Mouse (Mus musculus): ENCODE data around the gene Wnt3a.
A peak's percentile ranks its signal among the peaks of the same experiment; 100 is the strongest.

Gene Wnt3a

DNA sequence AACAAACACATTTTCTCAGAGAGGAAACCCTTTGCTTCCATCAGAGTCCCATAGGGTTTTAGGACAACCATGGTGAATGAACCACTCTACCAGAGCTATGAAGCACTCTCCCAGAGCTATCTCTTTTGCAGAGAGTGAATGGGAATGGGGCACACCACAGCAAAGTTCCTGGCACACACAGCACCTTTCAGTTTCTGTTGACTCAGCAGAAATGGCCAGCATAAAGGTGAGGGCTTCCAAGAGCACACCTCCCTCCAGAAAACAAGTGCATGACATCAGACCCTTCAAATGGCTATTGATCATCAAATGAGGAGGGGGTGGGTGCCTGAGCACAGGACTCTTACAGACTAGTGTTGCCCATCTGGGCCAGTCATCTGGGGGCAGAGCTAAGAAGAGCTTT, 28.2 kb downstream of the Wnt3a start:
- DNase-seq (ENCODE audit: low read depth): no peak

DNA sequence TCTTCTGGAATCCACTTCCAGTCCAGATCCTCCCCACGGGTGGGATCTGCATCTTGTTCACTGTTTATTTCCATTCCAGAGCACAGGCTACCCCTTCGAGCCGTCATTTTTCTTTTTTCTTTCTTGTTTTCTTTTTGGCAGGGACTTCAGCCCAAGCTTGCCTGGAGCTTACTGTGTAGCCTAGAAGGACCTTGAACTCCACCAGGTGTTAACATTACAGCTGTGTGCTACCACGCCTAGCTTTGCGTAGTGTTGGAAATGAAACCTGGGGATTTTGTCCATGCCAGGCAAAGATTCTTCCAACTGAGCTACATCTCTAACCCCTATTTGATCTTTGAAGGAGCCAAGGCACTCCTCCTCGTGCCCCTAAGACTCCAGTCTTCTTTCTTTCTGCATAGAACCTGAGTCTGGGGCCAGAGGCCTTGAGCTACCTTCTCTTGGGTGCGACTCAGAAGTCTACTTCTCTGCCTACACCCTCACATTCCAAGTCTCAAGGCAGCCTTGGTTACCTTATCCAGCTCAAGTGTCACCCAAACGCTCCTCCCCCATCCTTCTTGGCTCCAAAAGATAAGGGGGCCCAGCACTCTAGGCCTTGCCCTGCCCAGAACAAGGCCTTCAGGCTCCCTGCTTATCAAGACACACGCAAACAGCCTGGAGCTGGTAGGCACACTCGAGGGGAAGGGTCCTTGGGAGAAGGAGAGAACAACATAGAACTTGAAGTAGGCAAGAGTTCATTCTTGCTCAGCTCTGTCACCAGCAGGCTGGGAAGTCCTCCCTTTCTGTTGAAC, 29.7 kb downstream of the Wnt3a start:
- no peak for DNase-seq (ENCODE audit: low read depth)

DNA sequence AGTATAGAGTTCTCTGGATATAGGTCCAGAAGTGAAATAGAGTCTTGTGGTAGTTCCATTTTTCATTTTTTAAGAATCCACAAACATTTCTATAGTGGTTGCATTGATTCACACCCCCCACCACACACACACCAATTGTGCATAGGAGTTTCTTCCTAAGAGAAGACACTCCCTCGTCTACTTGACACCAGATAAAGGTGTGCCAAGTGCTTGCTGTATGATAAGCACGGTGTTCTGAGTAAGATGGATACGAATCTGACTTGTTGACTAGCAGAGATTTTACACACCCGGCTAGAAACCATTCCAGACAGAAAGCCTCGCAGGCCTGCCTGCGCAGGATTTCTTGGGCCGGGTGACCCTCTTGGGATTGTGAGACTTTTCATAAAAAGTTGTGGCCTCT, 30.9 kb downstream of the Wnt3a start:
- no peak for DNase-seq (ENCODE audit: low read depth)

DNA sequence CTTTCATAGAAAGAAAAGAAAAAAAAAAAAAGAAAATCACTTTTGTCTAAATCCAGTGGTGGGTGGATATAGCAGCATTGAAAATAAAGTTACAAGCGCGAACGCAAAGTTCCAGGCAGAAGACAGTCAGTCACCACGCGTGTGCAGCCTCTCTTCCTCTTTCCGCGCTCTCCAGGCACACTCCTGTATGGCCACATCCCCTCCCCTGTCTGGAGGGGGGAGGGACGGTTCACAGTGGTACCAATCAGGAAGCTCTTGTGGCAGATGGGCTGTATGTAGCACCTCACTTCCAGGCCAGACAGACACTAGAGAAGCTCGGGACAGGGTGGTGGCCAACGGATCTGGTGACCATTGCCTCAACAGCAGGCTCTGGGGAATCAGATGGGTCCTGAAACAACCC, 42.5 kb downstream of the Wnt3a start:
- no peak for DNase-seq (ENCODE audit: low read depth)

DNA sequence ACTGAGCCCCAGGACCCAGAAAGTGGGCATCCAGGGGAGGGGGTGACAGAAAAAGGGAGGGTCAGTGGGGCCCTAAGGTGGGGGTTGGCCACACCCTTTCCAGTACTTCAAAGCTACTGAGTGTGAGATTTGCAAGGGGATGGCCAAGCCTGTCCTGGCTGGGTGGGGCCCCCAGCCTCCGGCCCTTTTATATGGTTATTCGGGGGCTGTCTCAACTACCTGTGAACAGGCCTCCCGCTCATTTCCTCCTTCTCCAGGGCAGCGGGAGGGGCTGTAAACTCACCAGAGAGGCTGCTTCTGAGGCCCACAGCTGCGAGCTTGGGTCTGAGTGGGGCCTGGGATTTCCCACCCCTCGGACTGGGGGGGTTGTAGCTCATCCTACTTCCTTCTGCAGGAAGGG, 46.7 kb downstream of the Wnt3a start:
- no peak for DNase-seq (ENCODE audit: low read depth)

DNA sequence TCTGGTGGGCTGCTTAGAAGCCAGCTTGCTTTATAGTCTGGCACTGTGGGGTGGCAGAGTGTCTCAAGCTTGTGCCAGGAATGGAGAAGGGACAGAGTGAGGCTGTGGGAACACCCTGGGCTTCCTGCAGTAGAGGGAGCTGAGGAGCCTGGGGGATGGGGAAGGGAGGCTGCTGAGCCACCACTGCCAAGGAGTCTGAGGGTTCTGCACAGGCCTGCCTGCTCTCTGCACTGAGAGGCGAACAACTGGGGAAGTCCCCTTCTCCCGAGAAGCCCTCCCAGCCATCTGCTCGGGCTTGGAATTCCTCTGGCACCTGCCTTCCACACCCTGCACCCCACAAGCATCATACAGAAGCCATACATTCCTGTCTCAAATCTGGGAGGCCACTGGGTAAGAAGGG, 48.7 kb downstream of the Wnt3a start:
- DNase-seq (ENCODE audit: low read depth): no peak

DNA sequence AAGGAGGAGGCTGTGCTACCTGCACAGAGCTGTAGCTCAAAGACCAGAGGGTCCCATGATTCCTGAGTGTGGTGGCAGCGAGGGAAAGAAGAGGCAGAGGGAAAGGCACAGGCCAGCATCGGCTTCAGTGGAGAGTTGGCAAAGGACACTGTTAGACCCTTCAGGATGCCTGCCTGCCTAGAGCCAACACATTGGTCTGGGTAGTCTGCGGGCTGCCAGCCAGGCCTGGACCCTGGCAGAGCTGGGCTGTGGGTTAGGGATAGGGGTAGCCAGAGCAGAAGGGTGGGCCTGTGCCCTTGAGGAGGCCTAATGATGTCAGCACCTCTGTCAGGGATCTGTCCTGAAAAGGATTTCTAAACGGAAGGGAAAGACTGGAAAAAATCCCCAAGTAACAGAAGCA, 50.8 kb downstream of the Wnt3a start:
- DNase-seq (ENCODE audit: low read depth): no peak

DNA sequence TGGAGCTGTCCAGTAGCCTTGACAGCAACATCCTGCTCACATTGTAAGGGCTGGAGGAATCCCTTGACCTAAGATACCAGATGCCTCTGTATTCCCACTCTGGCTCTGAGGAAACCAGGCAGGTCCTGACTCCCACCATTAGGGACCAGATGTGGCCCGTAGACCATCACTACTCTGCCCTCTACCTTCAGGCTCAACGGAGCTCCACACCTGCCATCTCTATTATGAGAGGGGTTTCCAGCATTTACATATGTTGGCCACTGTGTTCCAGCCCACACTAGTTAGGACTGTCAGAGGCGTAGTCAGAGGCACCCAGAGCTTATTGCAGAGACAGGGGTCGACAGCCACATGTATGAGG, 51.1 kb downstream of the Wnt3a start:
- DNase-seq (ENCODE audit: low read depth): no peak

DNA sequence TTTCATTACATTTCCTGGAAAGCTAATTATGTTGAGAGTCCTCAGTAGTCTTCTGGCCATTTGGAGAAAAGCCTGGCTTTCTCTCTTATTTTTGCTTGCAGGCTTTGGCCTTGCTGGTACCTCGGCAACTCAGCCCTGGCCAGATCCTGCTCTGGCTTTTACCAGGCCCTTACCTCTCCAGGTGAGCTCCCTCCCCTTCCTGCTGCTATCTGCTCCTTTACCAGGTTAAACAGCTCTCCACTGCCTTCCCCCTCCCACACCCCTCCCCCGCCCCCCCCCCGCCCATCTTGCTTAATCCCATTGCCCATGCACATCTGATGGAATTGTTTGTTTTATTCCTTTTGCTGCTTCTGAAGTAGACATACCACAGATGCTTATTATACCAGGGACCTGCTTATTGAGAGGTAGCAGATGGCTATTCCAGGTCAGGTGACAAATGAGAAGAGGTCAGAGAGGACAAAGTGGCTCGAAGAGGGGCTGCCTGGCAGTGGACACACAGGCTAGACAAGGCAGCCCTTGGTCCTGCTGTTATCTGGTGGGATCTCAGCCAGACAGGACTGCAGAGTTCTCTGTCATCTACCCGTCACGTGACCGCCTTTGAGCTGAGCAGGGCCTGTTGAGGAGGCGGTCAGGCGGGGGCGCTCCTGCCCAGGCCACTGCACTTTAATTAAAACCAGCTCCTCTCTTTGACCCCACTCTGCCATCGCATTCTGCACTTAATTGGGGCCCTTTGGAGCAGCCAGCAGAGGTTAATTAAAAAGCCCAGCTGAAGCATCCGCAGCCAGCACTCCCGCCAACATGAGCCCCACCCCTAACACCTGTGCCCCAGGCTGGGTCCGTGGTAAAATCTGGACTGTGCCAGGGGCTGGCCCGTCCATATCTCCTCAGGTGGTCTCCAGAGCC, 51.8 kb downstream of the Wnt3a start:
- peak; percentile 39 for DNase-seq (ENCODE audit: low read depth)

DNA sequence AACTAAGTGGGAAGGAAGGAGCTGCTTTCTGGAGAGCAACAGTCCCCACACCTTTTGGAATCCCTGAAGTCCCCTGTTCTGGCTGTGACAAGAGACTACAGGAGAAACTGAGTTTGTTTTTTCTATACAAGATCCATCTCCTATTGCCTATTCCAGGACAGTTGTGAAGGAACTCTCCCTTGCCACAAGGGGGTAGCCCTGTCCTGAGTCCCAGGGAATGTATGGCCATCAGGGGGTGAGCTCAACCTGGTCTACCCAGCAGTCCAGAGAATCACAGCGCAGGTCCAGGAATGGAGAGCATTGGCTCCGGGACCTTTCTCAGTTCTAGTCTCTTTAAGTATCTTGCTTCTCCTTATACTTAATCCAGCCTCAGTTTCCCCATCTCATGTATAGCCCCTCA, 57.8 kb downstream of the Wnt3a start:
- no peak for DNase-seq (ENCODE audit: low read depth)

DNA sequence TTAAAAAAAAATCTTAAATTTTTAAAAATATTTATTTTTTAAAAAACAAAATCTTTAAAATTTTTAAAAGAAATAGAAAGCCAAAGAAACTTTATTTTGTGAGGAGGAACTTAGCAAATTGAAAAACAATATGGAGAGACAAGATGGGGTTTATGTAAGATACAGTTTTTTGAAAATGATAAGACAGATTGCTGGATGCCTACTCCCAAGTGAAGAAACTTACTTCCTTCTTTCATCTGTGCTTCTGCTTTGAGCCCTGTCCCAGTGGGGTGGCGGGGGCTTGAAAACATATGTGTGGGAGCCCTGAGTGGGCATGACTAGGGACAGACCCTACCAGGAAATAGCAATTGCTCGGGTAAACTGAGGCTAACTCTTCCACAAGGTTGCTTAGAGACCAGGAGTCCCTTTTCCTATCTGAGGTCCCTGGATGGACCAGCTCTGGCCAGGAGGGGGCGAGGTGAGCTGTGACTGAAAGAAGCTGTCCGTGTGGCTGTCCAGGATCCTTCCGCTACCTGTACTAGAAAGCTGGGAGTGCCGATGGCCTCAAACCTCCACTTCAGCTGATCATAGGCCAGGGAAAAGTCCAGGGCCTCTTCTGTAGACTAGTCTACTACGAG, 60.3 kb downstream of the Wnt3a start:
- DNase-seq (ENCODE audit: low read depth): peak; percentile 73

DNA sequence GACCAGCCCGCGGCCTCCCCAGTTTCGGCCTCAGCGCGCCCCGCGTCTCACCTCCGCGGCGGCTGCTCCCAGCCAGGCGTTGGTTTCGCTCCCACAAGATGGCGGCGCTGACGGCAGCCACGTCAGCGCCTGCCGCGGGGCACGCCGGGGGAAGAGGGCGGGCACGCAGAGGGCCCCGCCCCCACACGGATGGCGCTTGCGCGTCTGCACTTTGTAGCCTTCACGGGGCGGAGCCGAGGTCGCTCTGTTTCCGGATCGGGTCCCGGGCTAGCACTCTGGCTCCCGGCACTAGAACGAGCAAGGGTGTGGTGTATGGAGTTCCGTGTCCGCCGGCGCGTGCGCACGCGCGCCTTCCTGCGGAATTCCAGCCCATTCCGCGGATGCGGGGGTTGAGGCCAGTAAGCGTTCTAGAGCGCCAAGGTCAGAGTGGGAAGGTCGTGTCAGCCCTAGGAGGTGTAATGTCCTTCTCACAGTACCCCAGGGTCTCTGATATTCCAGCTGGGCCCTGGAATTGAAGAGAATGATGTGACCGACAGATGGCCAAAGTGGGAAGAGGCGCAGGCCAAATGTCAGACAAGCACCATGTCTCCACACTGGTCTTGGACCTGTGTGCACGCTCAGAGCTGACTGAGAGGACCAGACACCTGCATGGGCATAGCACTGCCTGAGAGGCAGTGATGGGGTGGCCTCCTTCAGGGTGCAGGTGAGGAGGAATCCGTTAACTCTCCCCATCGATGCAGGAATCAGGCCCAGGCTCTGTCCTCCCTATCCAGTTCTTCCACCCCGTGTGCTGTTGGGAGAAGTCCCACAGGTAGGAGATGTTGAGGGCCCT, 62.2 kb downstream of the Wnt3a start, which contains the start of gene Arf1:
Gene Arf1 (minus strand): TSS at position 149 of the 832 bp plus-strand sequence.
- peak; percentile 98 for DNase-seq (ENCODE audit: low read depth)

DNA sequence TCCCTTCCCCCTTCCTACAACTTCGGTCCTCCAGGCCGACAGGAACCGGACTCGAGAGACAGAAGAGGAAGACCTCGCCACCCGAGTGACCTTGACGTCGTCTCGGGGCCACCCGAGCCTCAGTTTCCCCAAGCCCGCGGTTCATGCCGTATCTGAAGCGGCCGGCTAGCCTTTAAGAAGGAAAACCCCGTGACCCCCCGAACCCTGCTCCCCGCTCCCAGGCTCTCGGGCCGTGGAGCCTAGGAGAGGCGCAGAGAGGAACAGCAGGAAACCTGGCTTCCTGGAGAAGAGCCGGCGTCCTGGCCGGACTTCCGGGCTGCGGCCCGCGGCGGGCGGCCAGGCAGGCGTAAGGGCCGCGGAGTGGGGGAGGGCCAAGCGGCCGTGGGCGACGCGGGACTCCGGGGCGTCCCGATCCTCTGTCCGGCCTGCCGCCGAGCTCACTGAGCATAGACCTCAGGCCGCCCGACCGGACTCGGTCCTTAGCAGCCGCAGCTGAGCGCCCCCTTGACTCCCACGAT, 62.9 kb downstream of the Wnt3a start:
- DNase-seq (ENCODE audit: low read depth): no peak

DNA sequence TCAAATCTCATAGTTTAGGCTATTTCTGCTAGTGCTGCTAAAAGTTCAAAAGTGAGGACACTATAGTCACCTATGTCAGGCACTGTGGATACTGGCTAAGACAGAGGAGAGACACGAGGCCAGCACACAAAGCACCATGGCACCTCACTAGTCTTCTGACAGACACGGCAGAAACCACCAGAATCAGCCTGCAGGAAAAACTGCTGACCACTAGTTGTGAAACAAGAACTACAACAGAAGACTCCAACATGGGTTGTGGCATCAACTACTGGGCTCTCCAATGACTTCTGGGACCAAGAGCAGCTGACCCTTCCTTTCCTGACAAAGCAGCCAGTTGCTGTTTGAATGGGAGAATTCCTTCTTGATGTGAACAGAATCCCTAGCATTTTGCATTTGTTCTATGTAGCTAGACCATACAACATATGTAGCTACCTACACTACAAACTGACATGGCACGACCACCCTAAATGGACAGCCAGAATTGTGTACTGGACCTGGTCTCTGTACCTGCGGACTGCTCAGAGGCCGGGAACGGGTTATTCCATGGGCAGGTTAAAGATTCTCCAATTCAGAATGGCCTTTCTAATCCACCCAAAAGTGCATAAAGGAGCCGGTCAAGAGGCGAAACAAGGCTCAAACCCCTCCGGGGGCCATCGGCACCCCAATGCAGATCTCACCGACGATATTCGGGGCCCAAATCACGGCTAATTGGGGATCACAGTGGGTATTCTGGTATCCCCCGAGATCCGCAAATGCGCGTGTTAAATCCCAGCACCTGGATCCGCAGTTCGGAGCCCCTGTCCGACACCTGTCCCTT, 63.6 kb downstream of the Wnt3a start:
- peak; percentile 39 for DNase-seq (ENCODE audit: low read depth)

DNA sequence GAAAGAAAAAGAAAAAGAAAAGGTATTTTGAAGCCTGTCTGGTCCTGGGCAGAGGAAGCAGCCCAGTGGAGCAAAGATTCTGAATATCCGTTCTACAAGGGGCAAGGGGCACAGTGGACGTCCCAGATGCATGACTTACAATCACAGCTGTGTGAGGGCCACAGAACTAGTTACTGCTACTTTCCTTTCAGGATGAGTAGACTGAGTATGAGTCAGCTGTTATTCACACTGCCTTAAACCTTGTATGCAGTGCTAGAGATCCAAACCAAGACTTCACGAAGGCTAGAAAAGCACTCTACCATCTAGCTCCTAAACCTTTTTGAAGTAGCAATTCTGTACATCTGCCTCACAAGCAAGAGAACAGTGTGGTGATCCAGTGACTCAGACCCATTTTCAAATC, 64.3 kb downstream of the Wnt3a start:
- DNase-seq (ENCODE audit: low read depth): no peak

DNA sequence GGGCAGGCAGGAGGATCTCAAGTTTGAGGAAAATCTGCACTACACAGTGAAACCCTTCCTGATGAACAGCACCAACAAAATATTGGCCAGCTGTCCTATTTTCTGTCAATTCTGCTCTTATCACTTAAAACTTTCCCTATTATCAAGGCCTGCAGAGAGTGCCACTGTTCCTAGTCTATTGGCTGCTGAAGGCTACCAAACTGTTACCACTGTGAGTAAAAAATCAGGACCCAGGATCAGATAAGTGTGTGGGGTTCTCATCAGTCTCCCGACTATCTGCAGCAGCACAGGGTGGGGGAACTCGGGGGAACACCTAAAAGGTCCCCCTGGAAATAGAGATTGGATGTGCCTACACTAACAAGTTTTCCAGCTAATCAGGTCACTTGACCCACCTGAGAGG, 65.4 kb downstream of the Wnt3a start:
- no peak for DNase-seq (ENCODE audit: low read depth)

DNA sequence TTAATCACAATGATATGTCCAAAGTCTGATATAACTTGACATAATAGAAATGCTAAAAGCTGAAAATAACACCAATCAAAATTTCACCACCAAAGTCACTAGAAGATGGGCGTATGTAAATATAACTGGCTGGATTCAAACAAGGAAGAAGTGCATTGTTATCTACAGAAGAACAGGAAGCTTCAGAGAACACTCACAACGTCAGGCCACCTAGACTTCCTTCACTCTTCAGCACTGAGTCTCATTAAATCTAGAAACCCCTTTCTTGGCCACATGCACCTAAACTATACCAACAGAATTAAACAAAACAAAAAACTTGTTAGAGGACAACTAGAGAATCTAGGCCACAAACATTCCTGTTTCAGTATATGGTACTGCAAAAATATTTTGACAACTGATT, 66.1 kb downstream of the Wnt3a start:
- DNase-seq (ENCODE audit: low read depth): peak; percentile 55

DNA sequence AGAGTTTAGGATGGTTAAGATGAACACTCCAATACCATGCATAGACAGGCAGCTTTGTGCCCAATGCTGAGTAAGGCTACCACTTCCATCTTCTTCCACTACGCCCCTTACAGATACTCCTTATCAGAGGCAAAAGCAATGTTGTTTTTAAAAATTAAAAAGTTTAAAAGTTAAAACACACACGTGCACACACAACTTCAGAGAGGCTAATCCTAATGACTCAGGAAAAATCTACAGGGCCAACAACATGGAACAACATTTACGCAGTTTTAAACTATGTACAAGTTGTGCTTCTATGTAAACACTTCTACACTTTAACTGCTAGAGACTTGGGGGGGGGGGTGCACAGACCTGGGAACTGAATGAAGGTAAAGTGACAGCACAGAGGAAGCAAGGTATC, 66.5 kb downstream of the Wnt3a start:
- no peak for DNase-seq (ENCODE audit: low read depth)

DNA sequence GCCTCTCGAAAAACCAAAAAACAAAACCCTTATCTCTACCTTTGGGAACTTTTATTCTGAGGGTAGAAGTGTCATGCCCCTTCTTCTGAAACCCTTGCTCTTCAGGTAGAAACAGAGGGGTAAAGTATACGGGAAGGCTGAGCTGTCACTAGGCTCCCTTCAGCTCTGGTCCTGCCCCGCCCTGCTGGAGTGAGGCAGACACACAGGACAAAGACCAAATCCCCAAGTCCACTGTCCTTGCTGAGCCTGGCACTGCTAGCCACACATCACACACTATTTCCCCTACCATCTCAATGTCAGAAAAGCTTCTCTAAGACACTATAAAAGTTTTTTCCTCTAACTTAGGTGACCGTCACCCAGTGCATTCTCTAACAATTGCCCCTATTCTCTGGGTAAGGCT, 68.2 kb downstream of the Wnt3a start:
- no peak for DNase-seq (ENCODE audit: low read depth)

DNA sequence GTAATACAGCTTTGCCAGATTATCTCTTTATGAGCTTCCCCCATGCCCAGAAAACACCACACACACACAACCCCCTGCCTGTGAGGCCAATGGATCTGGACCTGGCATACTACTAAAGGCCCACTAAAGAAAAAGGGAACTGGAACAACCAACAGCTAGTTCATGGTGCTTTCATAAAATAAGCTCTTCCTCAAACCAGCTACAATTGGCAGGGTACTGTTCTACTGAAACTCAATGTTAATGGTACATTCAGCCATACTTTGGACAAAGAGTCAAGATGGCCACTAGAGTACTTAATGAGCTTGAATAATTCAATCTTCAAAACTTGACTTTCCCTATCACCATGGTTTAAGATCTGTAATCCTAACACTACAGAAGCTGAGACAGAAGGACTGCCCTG, 68.9 kb downstream of the Wnt3a start:
- no peak for DNase-seq (ENCODE audit: low read depth)

DNA sequence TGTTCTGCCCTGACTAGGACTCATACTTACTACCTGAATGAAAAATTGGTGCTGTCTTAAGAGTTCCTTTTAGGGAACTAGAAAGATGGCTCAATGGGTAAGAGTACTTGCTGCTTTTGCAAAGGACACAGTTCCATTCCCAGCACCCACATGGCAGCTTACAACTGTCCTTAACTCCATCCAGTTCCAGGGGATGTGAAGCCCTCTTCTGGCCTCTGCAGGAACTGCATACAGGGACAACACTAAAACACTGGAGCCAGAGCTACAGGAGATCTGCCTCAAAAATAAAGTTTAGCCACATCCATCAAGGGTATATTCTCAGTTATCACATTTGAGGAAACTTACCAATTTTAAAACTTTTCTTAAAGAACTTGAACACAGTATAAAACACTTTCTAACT, 71.5 kb downstream of the Wnt3a start:
- DNase-seq (ENCODE audit: low read depth): peak; percentile 72
